Mouse (Mus musculus) spleen, adult 12 weeks (tissue): ENCODE measurements around the gene Akap13.
"Not testable (repeated sequence)": the region's sequence is repeated elsewhere in the genome, so short reads cannot be mapped to it uniquely, and the experiment has no call there.

Experiments
- DNase-seq: peaks from one replicate; pipeline ENCODE4 v3.0.0; 2022; ENCODE audit warnings: low spot score

Gene Akap13

GRCm38 (mm10) chr7:75596058-75596748 is 140.9 kb downstream of the Akap13 start:
- DNase-seq, result no peak

- no peak for DNase-seq
Measured at GRCm38 (mm10) chr7:75597840-75598239, 142.5 kb downstream of the Akap13 start.

- no peak for DNase-seq
Measured at GRCm38 (mm10) chr7:75600360-75601075, 145.2 kb downstream of the Akap13 start.

- no peak for DNase-seq
Measured at GRCm38 (mm10) chr7:75607248-75607647, 151.9 kb downstream of the Akap13 start.

GRCm38 (mm10) chr7:75608716-75609115 is 153.4 kb downstream of the Akap13 start:
- no peak for DNase-seq

GRCm38 (mm10) chr7:75609456-75610262 is 154.3 kb downstream of the Akap13 start:
- DNase-seq, result no peak

- peak; percentile 41 for DNase-seq
Measured at GRCm38 (mm10) chr7:75610391-75610790, 155.1 kb downstream of the Akap13 start.

GRCm38 (mm10) chr7:75611261-75611950 is 156.1 kb downstream of the Akap13 start:
- DNase-seq, result no peak

GRCm38 (mm10) chr7:75612000-75612682 is 156.8 kb downstream of the Akap13 start:
- DNase-seq, result peak; percentile 73

GRCm38 (mm10) chr7:75612683-75613053 is 157.3 kb downstream of the Akap13 start:
- no peak for DNase-seq

GRCm38 (mm10) chr7:75613240-75613639 is 157.9 kb downstream of the Akap13 start:
- DNase-seq, result no peak

GRCm38 (mm10) chr7:75614826-75615225 is 159.5 kb downstream of the Akap13 start:
- DNase-seq, result no peak

GRCm38 (mm10) chr7:75617246-75617645 is 161.9 kb downstream of the Akap13 start:
- not testable (repeated sequence) for DNase-seq

- DNase-seq, result no peak
Measured at GRCm38 (mm10) chr7:75618699-75619098, 163.4 kb downstream of the Akap13 start.

- no peak for DNase-seq
Measured at GRCm38 (mm10) chr7:75619875-75620274, 164.5 kb downstream of the Akap13 start.

- no peak for DNase-seq
Measured at GRCm38 (mm10) chr7:75620395-75620960, 165.1 kb downstream of the Akap13 start.

GRCm38 (mm10) chr7:75620976-75621375 is 165.6 kb downstream of the Akap13 start:
- no peak for DNase-seq

- DNase-seq, result no peak
Measured at GRCm38 (mm10) chr7:75627831-75628230, 172.5 kb downstream of the Akap13 start.

GRCm38 (mm10) chr7:75629669-75630068 is 174.3 kb downstream of the Akap13 start:
- DNase-seq, result no peak

GRCm38 (mm10) chr7:75632941-75633340 is 177.6 kb downstream of the Akap13 start:
- no peak for DNase-seq

GRCm38 (mm10) chr7:75633393-75633792 is 178.1 kb downstream of the Akap13 start:
- DNase-seq, result no peak
